Comparison of ENCODE assay signal across 19 mouse cellular contexts in genomic region chr9:7928866-7929265, GRCm38 (mm10).
"Had no signal": no experiment of that assay in that cellular context is flagged by ENCODE, and none has a peak within 500 bp of the region (broad histone marks: within the 10 kb centered on the region; RNA-seq: fewer than 3 reads in every experiment).

No protein-coding gene starts in this region.

- H3K27me3 ChIP-seq: heart, embryonic 13.5 days; heart, embryonic 15.5 days; hindbrain, embryonic 13.5 days; hindbrain, embryonic 15.5 days; kidney, embryonic 15.5 days; limb, embryonic 13.5 days; limb, embryonic 15.5 days; liver, embryonic 12.5 days had no signal

- H3K9ac ChIP-seq: heart, embryonic 13.5 days; heart, embryonic 15.5 days; hindbrain, embryonic 13.5 days; hindbrain, embryonic 15.5 days; kidney, embryonic 15.5 days; limb, embryonic 13.5 days; limb, embryonic 15.5 days; liver, embryonic 12.5 days; liver, embryonic 14.5 days had no signal

- H3K4me1 ChIP-seq: heart, embryonic 10.5 days; hindbrain, embryonic 13.5 days; hindbrain, embryonic 15.5 days; kidney, embryonic 15.5 days; liver, embryonic 12.5 days had no signal

- H3K27ac ChIP-seq: heart, embryonic 10.5 days; hindbrain, embryonic 15.5 days; hindbrain, postnatal 0 days; kidney, embryonic 15.5 days; kidney, postnatal 0 days; limb, embryonic 13.5 days; limb, embryonic 15.5 days; liver, embryonic 12.5 days; liver, embryonic 14.5 days had no signal

- DNase-seq: gastrocnemius, postnatal 14 days; gastrocnemius, postnatal 36 days; kidney, adult 11 months; layer of hippocampus, adult 9-11 months; layer of hippocampus, postnatal 36 days; left cerebral cortex, postnatal 4 days had no signal

- H3K4me3 ChIP-seq: heart, embryonic 10.5 days; heart, embryonic 13.5 days; heart, embryonic 15.5 days; hindbrain, embryonic 13.5 days; hindbrain, embryonic 15.5 days; kidney, embryonic 15.5 days; limb, embryonic 13.5 days; limb, embryonic 15.5 days; liver, embryonic 12.5 days had no signal

- H3K9me3 ChIP-seq: hindbrain, embryonic 15.5 days; liver, embryonic 12.5 days had no signal

- H3K4me2 ChIP-seq: heart, embryonic 13.5 days; heart, embryonic 15.5 days; hindbrain, embryonic 13.5 days; hindbrain, embryonic 15.5 days; kidney, embryonic 15.5 days; limb, embryonic 13.5 days; limb, embryonic 15.5 days; liver, embryonic 12.5 days had no signal

- ATAC-seq: intestine, embryonic 16.5 days; liver, embryonic 12.5 days had no signal
